In the genomic region with DNA sequence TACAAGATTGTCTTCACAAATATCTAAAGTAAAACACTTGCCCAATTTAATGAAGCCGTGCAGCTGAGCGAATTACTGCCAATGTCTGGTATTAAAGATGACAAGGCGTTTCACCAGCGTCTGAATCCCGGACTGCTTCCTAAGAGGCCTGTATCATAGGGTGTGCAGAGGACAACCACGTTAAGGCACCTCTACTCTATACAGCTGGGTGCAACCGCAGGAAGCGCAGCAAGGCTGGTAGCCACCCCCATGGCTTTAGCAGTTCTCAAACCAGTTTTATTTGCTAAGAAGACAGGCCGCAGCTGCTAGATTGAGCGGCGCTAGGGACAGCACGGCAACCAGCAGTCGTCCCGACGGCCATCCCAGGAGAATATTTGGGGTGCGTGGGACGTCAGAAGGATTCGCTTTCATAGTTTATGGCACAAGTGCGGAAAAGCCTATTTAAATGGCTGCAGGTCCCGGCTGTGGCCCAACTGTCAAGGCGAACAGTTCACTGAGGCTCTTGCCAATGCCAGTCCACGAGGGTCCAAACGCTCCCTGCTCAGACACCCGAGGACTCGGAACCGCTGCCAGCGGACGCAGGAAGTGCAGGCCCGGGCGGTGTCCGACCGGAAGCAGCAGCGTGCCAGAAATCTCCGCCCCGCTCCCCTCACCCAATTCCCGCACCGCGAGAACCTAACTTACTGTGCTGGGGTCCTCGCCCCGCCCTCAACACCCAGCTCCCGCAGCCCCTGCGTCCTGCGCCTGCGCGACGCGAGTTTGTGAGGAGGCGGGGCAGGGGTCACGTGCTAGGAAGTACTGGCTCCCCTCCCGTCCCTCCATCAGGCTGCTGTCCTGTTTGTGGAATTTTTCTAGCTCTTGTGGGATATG, we compare ENCODE assay signal across 8 mouse cellular contexts. TPM values are rescaled to one million over a fixed set of nuclear protein-coding genes. Genes with fewer than 3 reads are reported as not detected.
A peak's percentile ranks its signal among the peaks of the same experiment; 100 is the strongest.
DNase-seq lines count a peak whose midpoint lies in the region; ATAC-seq and TF ChIP-seq lines count a peak whose summit lies in the region.

A gene (minus strand): TSS at position 746 of the 870 bp plus-strand sequence.

- H3K4me3 ChIP-seq in E14TG2a.4 (replicated peaks; ENCODE audit: low read length): peak within 1 kb of the TSS; percentile 90
- peak within 1 kb of the TSS; percentile 69 for H3K4me3 ChIP-seq in forebrain, embryonic 13.5 days
- peak within 1 kb of the TSS; percentile 77 for H3K4me3 ChIP-seq in liver, postnatal 0 days (ENCODE audit: low read depth, low read length)
- peak within 1 kb of the TSS; percentile 74 for H3K4me3 ChIP-seq in neural tube, embryonic 14.5 days (ENCODE audit: low read depth, low read length)

- peak; percentile 95 for DNase-seq in c-Kit-positive CD71-positive TER-119-positive erythroid progenitor cells, embryonic 14.5 days (ENCODE audit: low spot score)
- DNase-seq in heart, postnatal 10 days: peak; percentile 98 to 99
- peak; percentile 90 for DNase-seq in large intestine, adult 2 months (ENCODE audit: low read depth, low spot score)
- peak; percentile 98 for DNase-seq in liver, postnatal 0 days
- peak; percentile 99 for DNase-seq in testis, postnatal 10 days (ENCODE audit: low spot score)

- no peaks in the 10 kb centered on the region for H3K9me3 ChIP-seq in E14TG2a.4 (ENCODE audit: low read length)
- H3K9me3 ChIP-seq in forebrain, embryonic 13.5 days (replicated peaks): no peaks in the 10 kb centered on the region
- H3K9me3 ChIP-seq in liver, postnatal 0 days (ENCODE audit: low read length): no peaks in the 10 kb centered on the region
- H3K9me3 ChIP-seq in neural tube, embryonic 14.5 days (ENCODE audit: control insufficient read depth, low read length): no peaks in the 10 kb centered on the region

- intact Hi-C loops in heart, postnatal 10 days (cut with DNase I): loop anchor here (2.0 to 5.0 kb wide), 3 partner anchors 75 to 136 kb away; a partner anchor contains a TSS

- H3K36me3 ChIP-seq in E14TG2a.4 (ENCODE audit: insufficient read depth, low read length): no peaks in the 10 kb centered on the region
- no peaks in the 10 kb centered on the region for H3K36me3 ChIP-seq in forebrain, embryonic 13.5 days (ENCODE audit: poor library complexity, severe bottlenecking)
- H3K36me3 ChIP-seq in liver, postnatal 0 days (replicated peaks; ENCODE audit: insufficient read depth, low read length): no peaks in the 10 kb centered on the region
- no peaks in the 10 kb centered on the region for H3K36me3 ChIP-seq in neural tube, embryonic 14.5 days (ENCODE audit: control insufficient read depth, insufficient read depth, low read length)

- peak within 1 kb of the TSS; percentile 71 for H3K4me2 ChIP-seq in forebrain, embryonic 13.5 days
- peak within 1 kb of the TSS; percentile 72 for H3K4me2 ChIP-seq in liver, postnatal 0 days (ENCODE audit: low read depth, low read length)
- peak within 1 kb of the TSS; percentile 61 for H3K4me2 ChIP-seq in neural tube, embryonic 14.5 days (ENCODE audit: low read depth, low read length)

- ATAC-seq in forebrain, embryonic 13.5 days: peak; percentile 100
- peak; percentile 97 for ATAC-seq in liver, postnatal 0 days
- peak; percentile 100 for ATAC-seq in neural tube, embryonic 14.5 days (ENCODE audit: low read depth)

- H3K9ac ChIP-seq in forebrain, embryonic 13.5 days: peak within 1 kb of the TSS; percentile 83
- peak within 1 kb of the TSS; percentile 82 for H3K9ac ChIP-seq in liver, postnatal 0 days (replicated peaks)
- H3K9ac ChIP-seq in neural tube, embryonic 14.5 days (replicated peaks; ENCODE audit: low read depth, low read length): peak within 1 kb of the TSS; percentile 90

- no peak for TF ChIP-seq EP300 in liver, postnatal 0 days (IDR thresholded peaks at IDR 0.05; ENCODE audit: low read depth)

- WGBS in forebrain, embryonic 13.5 days: 1% methylated on average over 50 of the region's 50 CpGs
- WGBS in large intestine, adult 2 months: under 1% methylated on average over 50 of the region's 50 CpGs
- WGBS in liver, postnatal 0 days (ENCODE audit: insufficient replicate concordance): under 1% methylated on average over 49 of the region's 50 CpGs
- 1% methylated on average over 50 of the region's 50 CpGs for WGBS in neural tube, embryonic 14.5 days

- H3K27ac ChIP-seq in forebrain, embryonic 13.5 days: peak within 1 kb of the TSS; percentile 84
- H3K27ac ChIP-seq in liver, postnatal 0 days (ENCODE audit: low read depth): peak within 1 kb of the TSS; percentile 95
- peak within 1 kb of the TSS; percentile 96 for H3K27ac ChIP-seq in neural tube, embryonic 14.5 days (ENCODE audit: low read depth, low read length)

- H3K27me3 ChIP-seq in E14TG2a.4 (ENCODE audit: insufficient read depth, low read length): no peaks in the 10 kb centered on the region
- no peaks in the 10 kb centered on the region for H3K27me3 ChIP-seq in forebrain, embryonic 13.5 days
- H3K27me3 ChIP-seq in liver, postnatal 0 days (ENCODE audit: insufficient read depth, low read length): no peaks in the 10 kb centered on the region
- H3K27me3 ChIP-seq in neural tube, embryonic 14.5 days (ENCODE audit: control insufficient read depth, insufficient read depth, low read length): no peaks in the 10 kb centered on the region

- no peak for TF ChIP-seq CTCF in E14TG2a.4 (conservative IDR thresholded peaks at IDR 0.05; ENCODE audit: low read length)
- TF ChIP-seq CTCF in liver, postnatal 0 days (IDR thresholded peaks at IDR 0.05; ENCODE audit: low read depth): no peak

- peaks cover 6% of the 10 kb centered on the region for H3K4me1 ChIP-seq in E14TG2a.4 (replicated peaks; ENCODE audit: low read depth, low read length)
- peaks cover 8% of the 10 kb centered on the region for H3K4me1 ChIP-seq in forebrain, embryonic 13.5 days
- no peaks in the 10 kb centered on the region for H3K4me1 ChIP-seq in liver, postnatal 0 days (ENCODE audit: insufficient read depth)
- H3K4me1 ChIP-seq in neural tube, embryonic 14.5 days (ENCODE audit: control insufficient read depth, insufficient read depth, low read length): peaks cover 3% of the 10 kb centered on the region; the same call in 1 of the 2 replicates

RNA-seq across cellular contexts. Expression of the gene that starts here (rescaled TPM):
- polyA plus RNA-seq in forebrain, embryonic 13.5 days (2015; fragmentation: Nextera tagmentation; extraction: Ambion mirVana): 19.0 and 19.8 TPM in 2 replicates
- 10 to 100 TPM in 1 of 2 experiments, 1 to 10 TPM in 1; 9.5 to 10.3 TPM for total RNA-seq in heart, postnatal 10 days (2021)
- 3.7 and 4.9 TPM in 2 replicates for polyA plus RNA-seq in large intestine, adult 2 months (2012; rRNA removed)
- polyA plus RNA-seq in liver, postnatal 0 days (2015; fragmentation: Nextera tagmentation; extraction: Ambion mirVana): 37.5 and 41.5 TPM in 2 replicates
- polyA plus RNA-seq in neural tube, embryonic 14.5 days (2014; fragmentation: Nextera tagmentation; extraction: Ambion mirVana): 18.6 and 23.4 TPM in 2 replicates

Comparison
In these comparisons a context has a peak if more than half of its experiments do, and no peak if none do; other contexts are left out.
1. Peak in every context shown above with its lines: DNase-seq, ATAC-seq, H3K4me3 ChIP-seq and H3K27ac ChIP-seq.